Mouse (Mus musculus) limb, embryonic 10.5 days (tissue): ENCODE measurements around the gene Atg4d. TPM values are rescaled to one million over a fixed set of nuclear protein-coding genes. Genes with fewer than 3 reads are reported as not detected.

Experiments used
- DNase-seq: peaks from one replicate; pipeline ENCODE4 v3.0.0-alpha.2; 2017; ENCODE audit warnings: low spot score
- H3K27ac ChIP-seq: fragments of 300-500 bp; sonication (generic); 2 replicates; pipeline ENCODE4 v1.5.1; 2016; ENCODE audit warnings: mild to moderate bottlenecking
- H3K27me3 ChIP-seq: fragments of 300-500 bp; sonication (generic); 2 replicates; pipeline ENCODE4 v1.6.1; 2016; ENCODE audit warnings: low read depth, mild to moderate bottlenecking; ENCODE audit not compliant: poor library complexity, severe bottlenecking
- H3K36me3 ChIP-seq: fragments of 300-500 bp; sonication (generic); 2 replicates; pipeline ENCODE4 v1.6.1; 2016; ENCODE audit warnings: mild to moderate bottlenecking, moderate library complexity
- H3K4me1 ChIP-seq: fragments of 300-500 bp; sonication (generic); 2 replicates; pipeline ENCODE4 v1.6.1; 2016
- H3K4me3 ChIP-seq: fragments of 300-500 bp; sonication (generic); 2 replicates; pipeline ENCODE4 v1.5.1; 2016; ENCODE audit warnings: mild to moderate bottlenecking, moderate library complexity
- H3K9me3 ChIP-seq: fragments of 300-500 bp; sonication (generic); replicated peaks from 2 replicates; pipeline ENCODE4 v1.6.1; 2016; ENCODE audit warnings: mild to moderate bottlenecking
- WGBS: fragments of 180-500 bp; shearing (Covaris S2); methylation state at CpG from one replicate; pipeline ENCODE4 v1.1.7; 2016; 5-methylcytosine and 5-hydroxymethylcytosine counted together
- polyA plus RNA-seq: library from polyadenylated mRNA; unstranded; fragments of >200 nt; fragmentation: Nextera tagmentation; extraction: Ambion mirVana; gene quantifications from 2 replicates; pipeline ENCODE4 v1.2.1, GENCODE M21; 2016

The Atg4d gene
- polyA plus RNA-seq, 1 experiment from 2014 or later: 38.5 TPM

- no peaks in the 10 kb centered on the region for H3K27me3 ChIP-seq
These were observed 59.2 kb downstream of the Atg4d start for GRCm38 (mm10) chr9:21324269-21324668.

More at GRCm38 (mm10) chr9:21324269-21324668, 59.2 kb downstream of the Atg4d start:
- no peak overlapping the region for H3K4me3 ChIP-seq
- no peaks in the 10 kb centered on the region for H3K9me3 ChIP-seq
- 87% methylated on average over 11 of the region's 11 CpGs for WGBS
- no peak for DNase-seq
- H3K27ac ChIP-seq: no peak overlapping the region
- H3K4me1 ChIP-seq: peaks cover 24% of the 10 kb centered on the region
- H3K36me3 ChIP-seq: peaks cover 22% of the 10 kb centered on the region

Other genes with a start within 250 kb of the Atg4d start
- 6.2 and 7.6 TPM in 2 replicates for gene Icam1, start 249.3 kb upstream of the Atg4d start, polyA plus RNA-seq
- gene Icam4, start 235.9 kb upstream of the Atg4d start, polyA plus RNA-seq: 5.1 and 5.4 TPM in 2 replicates
- 0.05 TPM in 1 of 2 replicates, not detected in the other for gene Icam5, start 233.2 kb upstream of the Atg4d start, polyA plus RNA-seq
- gene Zglp1, start 198.2 kb upstream of the Atg4d start, polyA plus RNA-seq: 0.61 and 2.5 TPM in 2 replicates
- gene Gm49373, start 192.2 kb upstream of the Atg4d start, polyA plus RNA-seq: 0.68 and 0.81 TPM in 2 replicates
- gene Fdx1l, start 191.7 kb upstream of the Atg4d start, polyA plus RNA-seq: 69.5 and 74.7 TPM in 2 replicates
- 5.4 TPM in 2 replicates for gene Gm38431, start 173.3 kb upstream of the Atg4d start, polyA plus RNA-seq
- 109 and 115 TPM in 2 replicates for gene Raver1, start 173.3 kb upstream of the Atg4d start, polyA plus RNA-seq
- 11.5 and 15.3 TPM in 2 replicates for gene Tyk2, start 134.1 kb upstream of the Atg4d start, polyA plus RNA-seq
- 434 and 487 TPM in 2 replicates for gene Cdc37, start 115.3 kb upstream of the Atg4d start, polyA plus RNA-seq
- gene Pde4a, start 99.6 kb upstream of the Atg4d start, polyA plus RNA-seq: 3.6 and 4.5 TPM in 2 replicates
- gene Keap1, start 25.9 kb upstream of the Atg4d start, polyA plus RNA-seq: 50.4 and 61.7 TPM in 2 replicates
- gene S1pr5, start 16.9 kb upstream of the Atg4d start, polyA plus RNA-seq: 0.15 and 0.33 TPM in 2 replicates
- gene Kri1, start 22.7 kb downstream of the Atg4d start, polyA plus RNA-seq: 18.9 and 19.1 TPM in 2 replicates
- 32.7 and 38.0 TPM in 2 replicates for gene Cdkn2d, start 26.1 kb downstream of the Atg4d start, polyA plus RNA-seq
- gene Ap1m2, start 47.0 kb downstream of the Atg4d start, polyA plus RNA-seq: 7.8 and 8.6 TPM in 2 replicates
- 68.5 and 81.1 TPM in 2 replicates for gene Slc44a2, start 55.4 kb downstream of the Atg4d start, polyA plus RNA-seq
- 320 and 362 TPM in 2 replicates for gene Ilf3, start 102.6 kb downstream of the Atg4d start, polyA plus RNA-seq
- 66.2 and 79.0 TPM in 2 replicates for gene Qtrt1, start 146.5 kb downstream of the Atg4d start, polyA plus RNA-seq
- gene Dnm2, start 159.6 kb downstream of the Atg4d start, polyA plus RNA-seq: 71.7 and 79.7 TPM in 2 replicates
- 130 and 137 TPM in 2 replicates for gene Tmed1, start 245.0 kb downstream of the Atg4d start, polyA plus RNA-seq